Mouse (Mus musculus) megakaryocyte-erythroid progenitor cell, adult 5 weeks (primary cell): ENCODE data around the gene Tifa. TPM values are rescaled to one million over a fixed set of nuclear protein-coding genes. Genes with fewer than 3 reads are reported as not detected.

ENCODE experiments used
- polyA plus RNA-seq: library from polyadenylated mRNA; stranded (reverse); fragments of >175 nt; gene quantifications from 2 replicates; pipeline ENCODE4 v1.2.3, GENCODE M21; 2012

Tifa gene
- 110 and 165 TPM in 2 replicates for polyA plus RNA-seq

DNA sequence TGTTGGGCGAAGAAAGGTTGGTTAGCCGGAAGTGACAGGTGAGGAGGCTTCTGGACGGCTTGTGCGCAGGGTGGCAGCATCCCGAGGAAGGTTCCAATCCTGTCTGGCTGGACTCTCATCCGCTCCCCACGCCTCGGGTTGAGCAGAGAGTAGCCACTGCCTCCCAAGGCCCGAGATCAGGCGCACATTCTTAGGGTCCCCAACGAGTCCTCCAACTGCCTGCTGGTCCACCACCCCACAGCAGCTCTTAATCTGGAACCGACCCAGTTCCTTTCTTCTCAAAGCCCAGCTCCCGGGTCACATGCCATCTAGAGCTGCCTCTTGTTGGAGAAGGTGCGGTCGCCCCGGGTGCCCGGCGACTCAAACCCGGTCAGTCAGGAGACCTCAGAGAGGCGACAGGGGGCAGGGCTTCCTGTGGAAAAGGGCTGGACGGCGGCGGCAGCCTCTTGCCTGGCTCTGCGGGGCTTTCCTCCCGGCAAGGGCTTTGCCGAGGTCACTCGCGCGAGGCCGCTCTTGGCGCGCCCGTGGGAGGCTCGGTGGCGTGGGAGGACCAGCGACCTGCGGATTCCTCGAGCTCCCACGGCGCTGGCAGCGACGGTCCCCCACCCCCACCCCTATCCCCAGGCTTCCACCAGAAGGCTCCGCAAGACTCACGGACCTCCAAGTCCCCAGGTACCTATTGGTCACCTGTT is at the start of gene Tifa:
Tifa (plus strand) TSS at position 306 of the 692 bp plus-strand sequence.

DNA sequence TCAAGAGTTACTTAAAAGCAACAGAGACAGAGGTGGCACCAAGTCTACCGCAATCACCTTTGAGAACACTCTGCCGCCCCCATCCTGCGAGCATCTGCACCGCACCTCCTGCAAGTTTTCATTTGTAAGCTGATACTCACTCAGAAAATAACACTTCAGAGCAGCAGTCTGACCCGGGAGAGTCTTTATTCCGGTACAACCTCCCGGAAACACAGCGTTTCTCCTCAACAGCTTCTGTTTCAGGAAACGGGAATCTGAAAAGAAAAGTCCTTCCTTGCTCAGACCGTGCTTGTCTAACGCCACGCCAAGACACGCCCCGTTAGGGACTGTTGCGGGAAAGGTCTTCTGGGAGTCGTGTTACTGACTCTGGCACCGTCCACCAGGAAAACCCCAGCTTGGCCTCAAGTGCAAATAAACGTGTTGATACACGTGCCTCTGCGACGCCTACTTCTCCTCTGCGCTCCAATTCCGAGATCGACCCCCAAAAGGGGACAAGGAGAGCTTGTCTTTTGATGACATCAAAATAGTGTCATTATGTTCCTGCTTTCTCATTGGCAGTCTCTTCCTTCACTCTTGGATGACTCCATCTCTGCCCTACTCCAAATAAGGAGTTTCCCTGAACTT is 9.5 kb upstream of the Tifa start, which contains the start of gene Alpk1:
Alpk1 (minus strand) TSS at position 507 of the 624 bp plus-strand sequence.

DNA sequence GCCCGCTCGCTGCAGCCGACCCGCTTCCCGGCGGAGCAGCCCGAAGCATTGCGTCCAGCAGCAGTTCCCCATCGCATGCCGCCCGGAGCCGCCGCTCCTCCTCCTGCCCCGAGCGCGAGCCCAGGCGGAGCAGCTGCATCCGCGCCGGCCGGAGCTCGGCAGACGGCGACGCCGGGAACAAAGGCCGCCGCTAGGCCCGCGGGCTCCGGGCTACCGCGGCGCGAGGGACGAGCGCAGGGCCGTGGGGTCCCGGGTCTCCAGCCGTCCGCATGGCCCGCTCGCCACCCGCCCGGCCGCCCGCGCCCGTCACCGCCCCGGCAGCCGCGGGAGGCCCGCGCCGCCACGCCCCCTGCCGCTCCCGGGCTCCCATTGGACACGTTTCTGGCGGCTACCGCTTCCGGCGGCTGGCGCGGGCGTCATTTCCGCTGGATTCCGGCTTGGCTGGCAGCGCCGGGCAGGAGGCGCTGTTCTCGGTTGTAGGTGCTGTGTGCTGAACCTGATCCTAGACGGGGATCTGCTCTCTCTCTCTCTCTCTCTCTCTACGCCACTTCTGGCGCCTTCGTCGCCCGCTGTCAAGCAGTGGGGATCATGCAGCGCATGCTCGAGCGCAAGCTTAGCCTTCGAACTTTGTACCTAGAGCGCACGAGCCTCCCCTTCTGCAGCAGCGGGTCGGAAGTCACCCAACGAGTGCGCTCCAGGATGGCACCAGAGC is 47.7 kb downstream of the Tifa start, which contains the start of gene Ap1ar:
Ap1ar (minus strand) TSS at position 370 of the 712 bp plus-strand sequence.

Other genes with a start within 250 kb of the Tifa start
- gene Larp7, start 236.5 kb upstream of the Tifa start, polyA plus RNA-seq = 45.3 and 66.4 TPM in 2 replicates
- gene Zgrf1, start 236.3 kb upstream of the Tifa start, polyA plus RNA-seq = 0.75 and 0.95 TPM in 2 replicates
- gene Neurog2, start 156.7 kb upstream of the Tifa start, polyA plus RNA-seq = 0.05 and 0.06 TPM in 2 replicates
- gene Alpk1, start 9.3 kb upstream of the Tifa start, polyA plus RNA-seq = 0.41 and 0.51 TPM in 2 replicates
- 77.4 and 85.1 TPM in 2 replicates for gene Ap1ar, start 47.7 kb downstream of the Tifa start, polyA plus RNA-seq
- 23.1 and 25.6 TPM in 2 replicates for gene Fam241a, start 106.5 kb downstream of the Tifa start, polyA plus RNA-seq